Mouse (Mus musculus) cerebellum, adult 11-12 months (tissue): ENCODE data around the gene Il3.
A peak's percentile ranks its signal among the peaks of the same experiment; 100 is the strongest.
"Not testable (repeated sequence)": the region's sequence is repeated elsewhere in the genome, so short reads cannot be mapped to it uniquely, and the experiment has no call there.

Source experiments
- DNase-seq: peaks from one replicate; pipeline ENCODE4 v3.0.0; 2022

Il3 gene

GRCm38 (mm10) chr11:54267177-54267576 is at the start of gene Il3:
Gene Il3 (minus strand): TSS chr11:54267277.
- DNase-seq: no peak

- DNase-seq: peak; percentile 13
Observed at GRCm38 (mm10) chr11:54315336-54315735, 48.3 kb upstream of the Il3 start.

GRCm38 (mm10) chr11:54314740-54315139 is 47.7 kb upstream of the Il3 start:
- DNase-seq: peak; percentile 53

DNA sequence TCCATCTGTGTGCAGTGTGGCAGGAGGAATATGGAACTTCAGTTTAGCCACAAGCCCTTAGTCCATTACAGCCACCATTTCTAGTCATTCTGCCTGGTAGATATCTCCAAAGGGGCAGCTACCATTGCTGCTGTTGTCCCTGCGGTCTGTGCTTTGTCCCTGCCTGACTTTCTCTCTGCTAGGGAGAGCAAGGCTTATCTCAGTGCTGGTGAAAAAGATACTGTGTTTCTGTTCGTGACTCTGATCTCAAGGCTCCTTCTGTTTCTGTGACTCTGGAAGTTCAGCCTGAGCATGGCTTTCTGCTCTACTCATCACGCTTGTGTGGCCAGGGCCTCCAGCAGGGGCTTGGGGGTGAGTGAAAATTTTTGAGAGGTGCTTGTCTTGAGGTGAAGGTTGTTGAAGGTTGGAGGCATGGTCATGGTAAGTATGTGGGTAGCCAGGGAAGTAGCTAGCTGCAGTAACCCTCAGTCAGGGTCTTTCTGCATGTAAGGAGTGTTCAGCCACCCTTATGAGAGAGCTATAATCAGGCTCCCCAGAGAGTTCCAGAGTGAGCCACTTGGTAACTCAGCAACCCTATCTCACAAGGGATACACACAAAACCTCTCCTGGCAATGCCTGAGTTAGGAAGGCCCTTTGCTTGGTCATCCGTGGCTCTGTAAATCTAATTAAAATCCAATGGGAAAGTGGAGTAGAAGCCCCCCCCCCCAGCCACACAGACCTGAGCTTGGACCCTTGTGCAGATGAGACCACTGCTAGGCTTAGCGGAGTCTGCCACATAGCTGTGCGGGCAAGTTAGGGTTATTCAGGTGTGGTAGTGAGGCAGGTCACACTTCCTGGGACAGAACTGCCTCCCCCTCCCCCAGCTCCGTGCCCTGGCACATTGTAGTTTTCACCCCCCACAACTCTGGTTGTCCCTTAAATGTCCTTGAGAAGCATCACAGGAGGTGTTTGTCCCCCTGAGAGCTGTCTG is 46.6 kb upstream of the Il3 start:
- DNase-seq: peak; percentile 7

DNA sequence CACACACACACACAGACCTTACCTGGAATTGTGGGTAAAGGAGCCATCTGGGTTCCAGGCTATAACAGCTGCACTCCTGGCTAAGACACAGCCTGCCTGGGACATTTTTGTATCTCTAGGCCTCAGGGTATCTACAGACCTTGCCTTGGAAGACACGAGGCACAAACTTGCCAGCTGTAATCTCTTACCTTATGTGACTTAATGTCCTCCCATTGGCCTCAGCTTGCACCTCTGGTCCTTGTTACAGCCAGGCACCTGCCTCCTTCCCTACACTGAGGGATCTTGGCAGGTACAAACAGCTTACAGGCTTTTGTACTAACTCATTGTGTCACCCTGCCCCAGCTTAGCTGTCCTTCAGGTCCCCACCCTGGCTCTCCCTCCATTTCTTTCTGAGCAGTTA is 45.5 kb upstream of the Il3 start:
- no peak for DNase-seq

DNA sequence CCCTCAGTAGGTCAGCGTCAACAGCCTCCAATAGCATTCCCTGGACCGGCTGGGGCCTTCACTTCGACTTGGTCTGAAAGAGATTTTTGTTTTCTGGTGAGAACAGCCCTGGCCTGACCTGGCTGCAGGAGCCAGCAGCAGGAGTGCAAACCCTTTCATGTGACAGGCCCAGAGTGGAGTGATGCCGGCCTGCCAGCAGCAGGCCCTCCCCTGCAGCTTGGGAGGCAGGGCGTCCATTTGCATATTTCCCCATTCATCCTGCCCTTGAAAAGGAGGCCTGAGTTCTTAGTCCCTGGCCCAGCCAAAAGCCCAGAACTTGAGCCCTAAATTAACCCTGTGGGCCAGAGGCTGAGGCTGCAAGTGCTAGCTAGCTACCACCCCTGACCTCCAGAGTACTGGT is 44.9 kb upstream of the Il3 start:
- peak; percentile 65 for DNase-seq

DNA sequence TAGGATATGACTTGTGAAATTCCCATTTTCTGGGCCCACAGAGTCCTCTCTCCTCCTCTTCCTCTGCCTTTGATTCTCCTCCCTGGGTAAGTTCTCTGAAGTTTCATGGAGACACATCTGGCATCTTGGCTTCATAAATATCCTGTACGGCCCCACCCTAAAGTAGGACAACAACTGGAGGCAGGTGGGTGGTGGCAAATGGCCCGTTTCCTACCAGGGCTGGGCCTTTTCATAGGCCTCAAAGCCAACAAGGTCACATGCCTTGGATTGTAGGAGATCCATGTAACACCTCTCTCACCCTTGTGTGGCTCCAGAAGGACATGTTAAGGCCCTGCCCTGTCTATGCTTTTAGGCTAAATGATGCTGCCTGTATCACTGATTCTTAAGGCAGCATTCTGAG is 43.5 kb upstream of the Il3 start:
- DNase-seq: no peak

- peak; percentile 73 for DNase-seq
Observed at GRCm38 (mm10) chr11:54307139-54307816, 40.2 kb upstream of the Il3 start.

DNA sequence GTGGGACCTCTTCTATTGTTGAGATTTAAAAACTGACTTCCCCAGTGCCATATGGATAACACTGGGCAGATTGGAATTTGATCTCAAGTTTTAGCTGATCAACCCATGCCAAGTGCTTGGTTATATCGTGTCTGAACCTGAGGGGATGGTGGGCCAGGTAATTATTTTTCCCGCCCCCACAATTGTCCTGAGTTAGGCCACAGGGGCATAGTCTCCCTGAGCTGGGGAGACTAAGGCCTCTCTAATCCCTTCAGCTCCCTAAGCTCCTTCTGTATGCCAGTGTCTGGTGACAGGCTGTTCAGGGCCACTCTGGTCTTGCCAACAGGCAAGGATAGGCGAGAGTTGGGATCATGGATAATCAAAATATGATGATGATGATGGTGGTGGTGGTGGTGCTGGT is 38.3 kb upstream of the Il3 start:
- no peak for DNase-seq

- DNase-seq: no peak
Observed at GRCm38 (mm10) chr11:54304471-54304873, 37.4 kb upstream of the Il3 start.

DNA sequence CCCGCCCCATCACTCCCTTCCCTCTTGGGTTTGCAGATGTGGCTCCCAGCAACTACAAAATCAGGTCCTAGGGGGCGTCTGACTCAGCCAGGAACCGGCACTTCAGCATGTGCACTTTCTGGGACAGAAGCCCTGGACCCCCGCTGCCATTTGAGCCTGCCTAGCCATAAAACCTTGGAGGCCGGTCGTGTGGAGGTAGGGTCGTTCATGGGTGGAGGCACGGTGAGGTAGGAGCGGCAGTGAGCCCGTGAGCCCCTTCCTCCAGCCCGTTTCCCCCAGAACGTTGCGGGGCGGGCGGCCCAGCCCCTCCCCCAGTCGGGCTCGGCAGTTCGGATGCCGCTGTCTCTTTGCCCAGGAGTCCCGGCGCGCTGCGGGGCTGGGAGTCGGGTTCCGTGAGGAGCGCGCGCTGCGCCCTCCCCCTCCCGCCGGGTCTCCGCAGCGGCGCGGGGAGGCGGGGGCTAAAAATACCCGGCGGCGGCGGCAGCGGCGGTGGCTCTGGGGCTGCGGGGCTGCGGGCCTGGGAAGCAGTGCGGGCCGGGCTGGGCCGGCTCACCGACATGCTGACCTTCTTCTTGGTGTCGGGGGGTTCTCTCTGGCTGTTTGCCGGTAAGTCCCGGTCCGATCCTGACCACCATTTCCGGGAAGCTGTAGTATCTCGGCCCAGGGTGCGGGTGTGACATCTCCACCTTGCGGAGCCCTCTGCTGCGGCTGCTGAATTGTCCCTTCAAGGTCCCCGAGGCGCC is 36.8 kb upstream of the Il3 start, which contains the start of gene Acsl6:
Gene Acsl6 (plus strand): TSS at position 71 of the 743 bp plus-strand sequence.
- DNase-seq: peak; percentile 73

GRCm38 (mm10) chr11:54303076-54303727 is 36.1 kb upstream of the Il3 start:
- no peak for DNase-seq

- DNase-seq: peak; percentile 52
Observed at GRCm38 (mm10) chr11:54302606-54303005, 35.5 kb upstream of the Il3 start.

GRCm38 (mm10) chr11:54301994-54302393 is 34.9 kb upstream of the Il3 start:
- peak; percentile 78 for DNase-seq

DNA sequence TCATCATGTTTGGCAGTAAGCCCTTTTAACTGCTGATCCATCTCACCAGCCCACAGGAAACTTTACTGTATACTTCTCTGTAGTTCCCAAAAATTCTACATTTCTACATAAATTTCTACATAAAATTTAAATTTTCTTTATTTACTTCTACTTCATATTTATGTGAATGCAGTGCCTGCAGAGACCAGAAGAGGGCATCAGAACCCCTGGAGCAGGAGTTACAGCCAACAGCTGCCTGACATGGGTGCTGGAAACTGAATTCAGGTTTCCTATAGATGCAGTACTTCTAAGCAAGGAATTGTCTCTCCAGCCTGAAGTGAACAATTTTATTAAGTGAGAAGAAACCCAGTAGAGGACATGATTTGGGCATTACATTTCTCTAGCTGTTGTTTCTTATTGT is 31.7 kb upstream of the Il3 start:
- DNase-seq: no peak

DNA sequence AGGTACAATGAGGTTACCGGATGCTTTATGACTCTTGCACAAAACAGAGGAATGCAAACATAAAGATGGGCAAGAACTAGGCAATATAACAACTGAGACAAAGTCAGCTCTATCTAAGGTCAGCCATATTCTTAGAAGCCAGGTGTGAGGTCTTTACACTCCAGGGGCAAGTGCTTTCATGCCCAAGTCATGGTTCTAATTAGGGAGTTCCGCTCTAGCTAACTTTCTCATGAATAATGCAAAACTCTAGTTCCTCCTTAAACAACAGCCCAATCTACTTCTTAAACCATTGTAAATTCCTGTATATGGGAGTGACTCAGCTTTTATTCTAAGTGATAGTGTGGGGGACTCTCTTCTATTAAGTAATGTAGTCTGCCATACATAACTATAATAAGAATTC is 30.4 kb upstream of the Il3 start:
- not testable (repeated sequence) for DNase-seq

GRCm38 (mm10) chr11:54296734-54297133 is 29.7 kb upstream of the Il3 start:
- no peak for DNase-seq

- no peak for DNase-seq
Observed at GRCm38 (mm10) chr11:54295971-54296370, 28.9 kb upstream of the Il3 start.

- DNase-seq: no peak
Observed at GRCm38 (mm10) chr11:54293980-54294807, 27.1 kb upstream of the Il3 start.

- DNase-seq: no peak
Observed at GRCm38 (mm10) chr11:54292163-54292562, 25.1 kb upstream of the Il3 start.

DNA sequence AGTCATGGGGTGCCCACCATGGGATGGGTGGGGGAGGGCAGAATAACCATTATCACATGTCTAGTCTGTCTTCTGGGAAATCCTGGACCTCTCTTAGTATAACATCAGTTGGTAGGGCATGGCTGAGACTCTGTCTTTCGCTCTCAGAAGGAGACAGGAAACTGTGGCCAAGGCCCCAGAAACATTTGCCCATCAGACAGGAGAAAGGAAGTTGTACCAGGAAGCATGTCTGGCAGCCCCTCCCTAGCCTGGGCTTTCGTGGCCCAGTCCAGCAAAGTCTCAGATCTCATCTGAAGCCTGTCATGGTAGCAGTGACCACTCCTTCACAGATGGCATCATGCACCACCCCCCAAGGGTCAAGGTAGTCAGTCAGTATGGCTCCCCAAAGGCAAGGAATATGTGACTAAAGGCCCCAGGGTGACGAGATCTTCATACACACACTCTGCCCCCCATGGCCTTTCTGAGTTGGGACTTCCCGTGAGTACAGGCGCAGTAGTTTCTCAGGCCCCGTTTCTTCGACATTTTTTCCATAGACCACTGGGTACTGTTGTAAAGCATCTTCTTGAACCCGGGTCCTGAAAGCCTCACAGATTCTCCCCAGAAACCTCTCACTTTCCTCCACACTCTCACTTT is 20.9 kb upstream of the Il3 start:
- no peak for DNase-seq
